Mouse (Mus musculus) heart, embryonic 14.5 days (tissue): ENCODE results near the gene Hfe. TPM values are rescaled to one million over a fixed set of nuclear protein-coding genes. Genes with fewer than 3 reads are reported as not detected.

Experiments
- microRNA-seq: library from miRNA; unstranded; fragments of <30 nt; microRNA quantifications from one replicate; pipeline ENCODE4, GENCODE M21; 2016
- polyA plus RNA-seq: library from polyadenylated mRNA; unstranded; fragments of >200 nt; fragmentation: Nextera tagmentation; extraction: Ambion mirVana; gene quantifications from 2 replicates; pipeline ENCODE4 v1.2.1, GENCODE M21; 2014

Gene Hfe
- polyA plus RNA-seq, 1 experiment from 2014 or later: 13.0 TPM

Small RNA genes lying within 50 kb of the gene (microRNA-seq; reads per million reads assigned to microRNA genes)
- not detected for gene Gm44314
- gene Gm44350: not detected
- not detected for gene Gm44484

Other genes with a start within 250 kb of the Hfe start
- 1.7 and 1.9 TPM in 2 replicates for gene Btn1a1, start 245.0 kb downstream of the Hfe start, polyA plus RNA-seq
- gene Btn2a2, start 222.0 kb downstream of the Hfe start, polyA plus RNA-seq: 0.40 and 0.43 TPM in 2 replicates
- gene Hist1h4h, start 179.8 kb downstream of the Hfe start, polyA plus RNA-seq: 7.5 and 8.5 TPM in 2 replicates
- 3.8 and 5.4 TPM in 2 replicates for gene Hist1h2af, start 176.9 kb downstream of the Hfe start, polyA plus RNA-seq
- 3.0 and 4.3 TPM in 2 replicates for gene Hist1h3g, start 175.4 kb downstream of the Hfe start, polyA plus RNA-seq
- gene Hist1h2bh, start 167.5 kb downstream of the Hfe start, polyA plus RNA-seq: 0.65 and 0.66 TPM in 2 replicates
- gene Hist1h3f, start 166.8 kb downstream of the Hfe start, polyA plus RNA-seq: 0.65 and 0.72 TPM in 2 replicates
- gene Hist1h4f, start 159.2 kb downstream of the Hfe start, polyA plus RNA-seq: not detected in 2 replicates
- gene Hist1h1d, start 157.6 kb downstream of the Hfe start, polyA plus RNA-seq: 0.24 and 0.41 TPM in 2 replicates
- gene Hist1h3e, start 148.5 kb downstream of the Hfe start, polyA plus RNA-seq: 2.0 TPM in 2 replicates
- gene Hist1h2ae, start 139.6 kb downstream of the Hfe start, polyA plus RNA-seq: 34.9 and 49.1 TPM in 2 replicates
- 3.7 and 6.2 TPM in 2 replicates for gene Hist1h2bg, start 139.5 kb downstream of the Hfe start, polyA plus RNA-seq
- 0.61 and 3.7 TPM in 2 replicates for gene Hist1h2bf, start 136.7 kb downstream of the Hfe start, polyA plus RNA-seq
- gene Hist1h2ad, start 136.5 kb downstream of the Hfe start, polyA plus RNA-seq: 0.44 and 0.53 TPM in 2 replicates
- 2.2 and 3.7 TPM in 2 replicates for gene Hist1h3d, start 135.1 kb downstream of the Hfe start, polyA plus RNA-seq
- 38.6 and 49.0 TPM in 2 replicates for gene Hist1h4d, start 129.3 kb downstream of the Hfe start, polyA plus RNA-seq
- 1.3 and 1.8 TPM in 2 replicates for gene Hist1h2be, start 89.7 kb downstream of the Hfe start, polyA plus RNA-seq
- gene Hist1h1e, start 88.3 kb downstream of the Hfe start, polyA plus RNA-seq: 8.7 and 10.0 TPM in 2 replicates
- 0.46 and 0.65 TPM in 2 replicates for gene Hist1h2ac, start 26.9 kb downstream of the Hfe start, polyA plus RNA-seq
- 51.9 and 57.5 TPM in 2 replicates for gene Hist1h2bc, start 26.7 kb downstream of the Hfe start, polyA plus RNA-seq
- 0.30 TPM in 1 of 2 replicates, not detected in the other for gene Hist1h1t, start 15.0 kb downstream of the Hfe start, polyA plus RNA-seq
- gene Hist1h4c, start 12.4 kb downstream of the Hfe start, polyA plus RNA-seq: 2.2 and 3.2 TPM in 2 replicates
- 36.9 and 43.9 TPM in 2 replicates for gene Hist1h1c, start 28.0 kb upstream of the Hfe start, polyA plus RNA-seq
- 2.5 and 2.7 TPM in 2 replicates for gene Hist1h3c, start 34.7 kb upstream of the Hfe start, polyA plus RNA-seq
- gene Hist1h2bb, start 35.9 kb upstream of the Hfe start, polyA plus RNA-seq: 1.7 and 2.3 TPM in 2 replicates
- gene Hist1h2ab, start 40.3 kb upstream of the Hfe start, polyA plus RNA-seq: 14.5 and 14.6 TPM in 2 replicates
- gene Hist1h3b, start 41.4 kb upstream of the Hfe start, polyA plus RNA-seq: 4.6 and 6.7 TPM in 2 replicates
- gene Hist1h4b, start 46.2 kb upstream of the Hfe start, polyA plus RNA-seq: 0.63 TPM in 1 of 2 replicates, not detected in the other
- 1.1 TPM in 1 of 2 replicates, not detected in the other for gene Hist1h4a, start 50.4 kb upstream of the Hfe start, polyA plus RNA-seq
- gene Hist1h3a, start 51.5 kb upstream of the Hfe start, polyA plus RNA-seq: 2.6 and 3.0 TPM in 2 replicates
- 1.6 and 2.7 TPM in 2 replicates for gene Hist1h1a, start 52.8 kb upstream of the Hfe start, polyA plus RNA-seq
- gene Trim38, start 59.1 kb upstream of the Hfe start, polyA plus RNA-seq: not detected in 2 replicates
- not detected in 2 replicates for gene Slc17a2, start 96.1 kb upstream of the Hfe start, polyA plus RNA-seq
- not detected in 2 replicates for gene Slc17a3, start 128.6 kb upstream of the Hfe start, polyA plus RNA-seq
- not detected in 2 replicates for gene Slc17a1, start 156.9 kb upstream of the Hfe start, polyA plus RNA-seq
- not detected in 2 replicates for gene Slc17a4, start 204.2 kb upstream of the Hfe start, polyA plus RNA-seq
- gene Hist1h2ba, start 223.3 kb upstream of the Hfe start, polyA plus RNA-seq: not detected in 2 replicates
- not detected in 2 replicates for gene Hist1h2aa, start 223.6 kb upstream of the Hfe start, polyA plus RNA-seq